Mouse (Mus musculus): Measurements from ENCODE around the gene Bid. TPM values are rescaled to one million over a fixed set of nuclear protein-coding genes. Genes with fewer than 3 reads are reported as not detected.

Gene Bid
- polyA plus RNA-seq, 1 experiment from 2014 or later = 12.2 TPM

GRCm38 (mm10) chr6:120903961-120904360 lies 12.7 kb downstream of the Bid start:
- no peaks in the 10 kb centered on the region for H3K27me3 ChIP-seq (ENCODE audit: control insufficient read depth, insufficient read depth, low read length)
- H3K4me1 ChIP-seq (ENCODE audit: control insufficient read depth, insufficient read depth, low read length) = no peaks in the 10 kb centered on the region
- ATAC-seq (replicated peaks; ENCODE audit: insufficient number of reproducible peaks, low FRiP score, low TSS enrichment) = no peak
- H3K9ac ChIP-seq (ENCODE audit: low read depth, low read length) = no peak overlapping the region
- H3K9me3 ChIP-seq (replicated peaks; ENCODE audit: control insufficient read depth, low read length) = no peaks in the 10 kb centered on the region
- H3K27ac ChIP-seq (ENCODE audit: low read depth, low read length) = no peak overlapping the region
- H3K4me2 ChIP-seq = no peak overlapping the region
- no peaks in the 10 kb centered on the region for H3K36me3 ChIP-seq (ENCODE audit: control insufficient read depth, insufficient read depth, low read length)
- H3K4me3 ChIP-seq (ENCODE audit: low read depth, low read length) = no peak overlapping the region
- 88% methylated on average over 11 of the region's 11 CpGs for WGBS (ENCODE audit: insufficient replicate concordance)

- Histone ChIP-seq H3K4me2 (no peak overlapping the region), H3K4me3 (ENCODE audit: low read depth, low read length) (no peak overlapping the region), H3K9me3 (replicated peaks; ENCODE audit: control insufficient read depth, low read length) (no peaks in the 10 kb centered on the region), H3K9ac (ENCODE audit: low read depth, low read length) (no peak overlapping the region), H3K27ac (ENCODE audit: low read depth, low read length) (no peak overlapping the region), H3K27me3 (ENCODE audit: control insufficient read depth, insufficient read depth, low read length) (no peaks in the 10 kb centered on the region), H3K4me1 (ENCODE audit: control insufficient read depth, insufficient read depth, low read length) (no peaks in the 10 kb centered on the region), H3K36me3 (ENCODE audit: control insufficient read depth, insufficient read depth, low read length) (no peaks in the 10 kb centered on the region)
- 41% methylated on average over 5 of the region's 5 CpGs for WGBS (ENCODE audit: insufficient replicate concordance)
- no peak for ATAC-seq (replicated peaks; ENCODE audit: insufficient number of reproducible peaks, low FRiP score, low TSS enrichment)
Measured at GRCm38 (mm10) chr6:120903450-120903912, 13.2 kb downstream of the Bid start.

- ATAC-seq (replicated peaks; ENCODE audit: insufficient number of reproducible peaks, low FRiP score, low TSS enrichment) = no peak
- WGBS (ENCODE audit: insufficient replicate concordance) = 86% methylated on average over 14 of the region's 14 CpGs
- H3K4me1 ChIP-seq (ENCODE audit: control insufficient read depth, insufficient read depth, low read length) = no peaks in the 10 kb centered on the region
- no peaks in the 10 kb centered on the region for H3K9me3 ChIP-seq (replicated peaks; ENCODE audit: control insufficient read depth, low read length)
- H3K4me3 ChIP-seq (ENCODE audit: low read depth, low read length) = no peak overlapping the region
- no peak overlapping the region for H3K27ac ChIP-seq (ENCODE audit: low read depth, low read length)
- no peak overlapping the region for H3K9ac ChIP-seq (ENCODE audit: low read depth, low read length)
- H3K36me3 ChIP-seq (ENCODE audit: control insufficient read depth, insufficient read depth, low read length) = no peaks in the 10 kb centered on the region
- H3K4me2 ChIP-seq = no peak overlapping the region
- no peaks in the 10 kb centered on the region for H3K27me3 ChIP-seq (ENCODE audit: control insufficient read depth, insufficient read depth, low read length)
Measured at GRCm38 (mm10) chr6:120901776-120902645, 14.6 kb downstream of the Bid start.

GRCm38 (mm10) chr6:120898188-120898833 lies 18.3 kb downstream of the Bid start:
- Histone ChIP-seq H3K27ac (ENCODE audit: low read depth, low read length) (no peak overlapping the region), H3K36me3 (ENCODE audit: control insufficient read depth, insufficient read depth, low read length) (0 out of 2 replicates have a peak, but pooled peaks cover 2% of the 10 kb centered on the region), H3K4me2 (no peak overlapping the region), H3K9ac (ENCODE audit: low read depth, low read length) (no peak overlapping the region), H3K9me3 (replicated peaks; ENCODE audit: control insufficient read depth, low read length) (no peaks in the 10 kb centered on the region), H3K4me1 (ENCODE audit: control insufficient read depth, insufficient read depth, low read length) (peaks cover 3% of the 10 kb centered on the region; the same call in 1 of the 2 replicates), H3K27me3 (ENCODE audit: control insufficient read depth, insufficient read depth, low read length) (no peaks in the 10 kb centered on the region), H3K4me3 (ENCODE audit: low read depth, low read length) (no peak overlapping the region)
- WGBS (ENCODE audit: insufficient replicate concordance) = 67% methylated on average over 6 of the region's 6 CpGs
- ATAC-seq (replicated peaks; ENCODE audit: insufficient number of reproducible peaks, low FRiP score, low TSS enrichment) = peak; percentile 14; the same call in 1 of the 2 replicates

GRCm38 (mm10) chr6:120894524-120894923 lies 22.1 kb downstream of the Bid start:
- ATAC-seq (replicated peaks; ENCODE audit: insufficient number of reproducible peaks, low FRiP score, low TSS enrichment) = no peak
- 0 out of 2 replicates have a peak, but pooled peaks cover 6% of the 10 kb centered on the region for H3K36me3 ChIP-seq (ENCODE audit: control insufficient read depth, insufficient read depth, low read length)
- no peak overlapping the region for H3K4me2 ChIP-seq
- peaks cover 14% of the 10 kb centered on the region for H3K4me1 ChIP-seq (ENCODE audit: control insufficient read depth, insufficient read depth, low read length)
- WGBS (ENCODE audit: insufficient replicate concordance) = 90% methylated on average over 9 of the region's 9 CpGs
- H3K9ac ChIP-seq (ENCODE audit: low read depth, low read length) = no peak overlapping the region
- no peaks in the 10 kb centered on the region for H3K9me3 ChIP-seq (replicated peaks; ENCODE audit: control insufficient read depth, low read length)
- H3K27ac ChIP-seq (ENCODE audit: low read depth, low read length) = no peak overlapping the region
- H3K27me3 ChIP-seq (ENCODE audit: control insufficient read depth, insufficient read depth, low read length) = no peaks in the 10 kb centered on the region
- H3K4me3 ChIP-seq (ENCODE audit: low read depth, low read length) = no peak overlapping the region

- H3K9ac ChIP-seq (ENCODE audit: low read depth, low read length) = no peak overlapping the region
- H3K4me1 ChIP-seq (ENCODE audit: control insufficient read depth, insufficient read depth, low read length) = peaks cover 14% of the 10 kb centered on the region
- H3K9me3 ChIP-seq (replicated peaks; ENCODE audit: control insufficient read depth, low read length) = no peaks in the 10 kb centered on the region
- no peak overlapping the region for H3K4me2 ChIP-seq
- WGBS (ENCODE audit: insufficient replicate concordance) = 88% methylated on average over 9 of the region's 9 CpGs
- H3K36me3 ChIP-seq (ENCODE audit: control insufficient read depth, insufficient read depth, low read length) = 0 out of 2 replicates have a peak, but pooled peaks cover 6% of the 10 kb centered on the region
- no peak overlapping the region for H3K4me3 ChIP-seq (ENCODE audit: low read depth, low read length)
- no peaks in the 10 kb centered on the region for H3K27me3 ChIP-seq (ENCODE audit: control insufficient read depth, insufficient read depth, low read length)
- ATAC-seq (replicated peaks; ENCODE audit: insufficient number of reproducible peaks, low FRiP score, low TSS enrichment) = no peak
- no peak overlapping the region for H3K27ac ChIP-seq (ENCODE audit: low read depth, low read length)
Measured at GRCm38 (mm10) chr6:120894089-120894488, 22.6 kb downstream of the Bid start.

- 87% methylated on average over 17 of the region's 17 CpGs for WGBS (ENCODE audit: insufficient replicate concordance)
- Histone ChIP-seq H3K27ac (ENCODE audit: low read depth, low read length) (no peak overlapping the region), H3K4me1 (ENCODE audit: control insufficient read depth, insufficient read depth, low read length) (peaks cover 9% of the 10 kb centered on the region; the same call in 1 of the 2 replicates), H3K9me3 (replicated peaks; ENCODE audit: control insufficient read depth, low read length) (no peaks in the 10 kb centered on the region), H3K9ac (ENCODE audit: low read depth, low read length) (no peak overlapping the region), H3K4me2 (no peak overlapping the region), H3K27me3 (ENCODE audit: control insufficient read depth, insufficient read depth, low read length) (no peaks in the 10 kb centered on the region), H3K4me3 (ENCODE audit: low read depth, low read length) (no peak overlapping the region), H3K36me3 (ENCODE audit: control insufficient read depth, insufficient read depth, low read length) (peaks cover 30% of the 10 kb centered on the region)
- no peak for ATAC-seq (replicated peaks; ENCODE audit: insufficient number of reproducible peaks, low FRiP score, low TSS enrichment)
Measured at GRCm38 (mm10) chr6:120886696-120887095, 30.0 kb downstream of the Bid start.

- no peak overlapping the region for H3K4me3 ChIP-seq (ENCODE audit: low read depth, low read length)
- no peaks in the 10 kb centered on the region for H3K27me3 ChIP-seq (ENCODE audit: control insufficient read depth, insufficient read depth, low read length)
- no peaks in the 10 kb centered on the region for H3K4me1 ChIP-seq (ENCODE audit: control insufficient read depth, insufficient read depth, low read length)
- H3K9ac ChIP-seq (ENCODE audit: low read depth, low read length) = no peak overlapping the region
- WGBS (ENCODE audit: insufficient replicate concordance) = 94% methylated on average over 6 of the region's 6 CpGs
- no peak overlapping the region for H3K27ac ChIP-seq (ENCODE audit: low read depth, low read length)
- H3K4me2 ChIP-seq = no peak overlapping the region
- peaks cover 26% of the 10 kb centered on the region for H3K36me3 ChIP-seq (ENCODE audit: control insufficient read depth, insufficient read depth, low read length)
- no peaks in the 10 kb centered on the region for H3K9me3 ChIP-seq (replicated peaks; ENCODE audit: control insufficient read depth, low read length)
- no peak for ATAC-seq (replicated peaks; ENCODE audit: insufficient number of reproducible peaks, low FRiP score, low TSS enrichment)
Measured at GRCm38 (mm10) chr6:120884436-120884835, 32.2 kb downstream of the Bid start.
